Mouse (Mus musculus) urinary bladder, postnatal 14 days (tissue): ENCODE measurements around the gene Cryl1.
A peak's percentile ranks its signal among the peaks of the same experiment; 100 is the strongest.

ENCODE experiments used
- DNase-seq: peaks from one replicate; pipeline ENCODE4 v3.0.0; 2021; ENCODE audit warnings: low spot score

Cryl1 gene

GRCm38 (mm10) chr14:57316662-57317600 lies 81.4 kb downstream of the Cryl1 start:
- peak; percentile 54 for DNase-seq

DNA sequence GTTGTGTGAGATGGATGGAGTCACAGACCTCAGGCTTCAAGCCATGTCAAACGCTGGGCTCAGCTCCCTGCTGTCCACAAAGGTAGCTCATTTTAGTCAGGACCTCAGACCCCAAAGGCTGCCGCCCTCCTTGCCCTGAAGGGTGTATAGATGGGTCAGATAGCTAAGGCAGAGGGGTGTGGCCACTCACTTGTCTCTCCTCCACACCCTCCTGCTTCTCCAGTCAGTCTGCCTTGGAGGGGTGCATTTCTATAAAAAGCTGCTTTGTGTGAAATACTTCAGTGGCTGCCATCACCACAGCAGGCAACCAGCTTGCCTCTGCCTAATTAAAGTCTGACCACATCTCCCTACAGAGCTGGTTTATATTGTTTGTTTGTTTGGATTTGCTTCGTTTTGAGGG lies 82.4 kb downstream of the Cryl1 start:
- DNase-seq: no peak

GRCm38 (mm10) chr14:57315551-57315950 lies 82.8 kb downstream of the Cryl1 start:
- no peak for DNase-seq

DNA sequence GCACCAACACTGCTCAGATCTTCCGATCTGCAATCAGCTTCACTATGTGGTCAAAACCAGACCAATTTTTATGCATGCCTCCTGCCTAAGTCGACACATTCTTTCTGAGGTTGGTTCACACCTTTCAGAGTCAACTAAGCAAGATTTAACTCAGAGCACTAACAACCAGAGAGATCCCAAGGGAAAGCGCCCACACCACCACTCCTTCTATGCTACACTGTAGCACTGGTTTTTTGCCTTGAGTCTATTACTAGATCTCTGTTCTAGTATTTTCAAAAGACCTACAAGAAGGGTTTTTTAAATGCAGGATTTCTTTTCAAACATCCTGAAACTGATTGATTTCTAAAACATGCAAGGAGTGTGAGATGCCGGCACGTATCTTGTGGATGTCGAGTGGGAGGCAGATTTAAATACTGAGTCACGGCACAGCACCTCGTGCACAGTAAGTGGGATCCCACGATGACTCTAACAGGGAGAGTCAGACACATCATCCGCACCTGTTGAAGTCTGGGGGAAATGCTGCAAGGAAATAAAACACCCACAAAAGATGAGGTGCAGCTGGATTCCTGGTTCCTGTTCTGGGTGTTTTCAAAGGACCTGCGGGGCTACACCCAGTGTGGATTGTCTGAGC lies 96.6 kb downstream of the Cryl1 start:
- DNase-seq: no peak

- DNase-seq: no peak
Observed at GRCm38 (mm10) chr14:57300530-57300929, 97.8 kb downstream of the Cryl1 start.

DNA sequence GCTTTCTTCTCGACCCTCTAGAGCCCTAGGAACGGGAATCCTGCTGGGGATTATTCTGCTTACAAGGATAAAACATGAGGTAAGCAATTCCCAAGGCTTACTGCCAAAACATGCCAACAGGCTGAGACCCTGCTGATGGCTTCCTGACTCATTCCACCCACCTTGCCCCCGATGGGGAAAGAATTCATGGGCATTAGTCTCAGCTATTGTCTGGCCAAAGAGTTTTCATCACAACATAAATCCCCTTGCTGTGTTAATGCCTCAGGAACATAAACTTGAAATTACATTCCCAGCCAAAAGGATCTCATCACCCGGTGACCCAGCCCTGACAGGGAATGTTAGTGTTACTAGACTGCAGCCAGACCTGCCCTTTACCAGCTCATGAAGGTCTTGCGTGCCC lies 100.7 kb downstream of the Cryl1 start:
- DNase-seq: no peak

GRCm38 (mm10) chr14:57291399-57291942 lies 106.9 kb downstream of the Cryl1 start:
- no peak for DNase-seq

DNA sequence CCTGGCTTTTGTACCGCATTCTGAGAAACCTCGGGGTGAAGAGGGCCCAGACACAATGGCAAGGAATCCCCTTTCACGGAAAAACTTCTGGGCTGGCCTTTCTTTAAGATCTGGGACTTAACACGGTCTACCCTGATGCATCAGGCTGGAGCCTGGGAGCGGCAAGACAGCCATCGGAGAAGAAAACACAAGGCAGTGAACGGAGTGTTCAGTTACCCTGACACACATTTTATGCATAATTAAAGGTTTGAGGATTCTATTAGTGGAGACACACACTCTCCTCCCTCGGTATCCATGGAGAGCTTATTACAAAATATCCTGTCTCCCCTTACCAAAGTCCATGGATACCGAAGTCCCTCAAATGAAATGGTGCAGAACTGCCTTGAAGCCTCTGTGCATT lies 109.2 kb downstream of the Cryl1 start:
- DNase-seq: no peak

DNA sequence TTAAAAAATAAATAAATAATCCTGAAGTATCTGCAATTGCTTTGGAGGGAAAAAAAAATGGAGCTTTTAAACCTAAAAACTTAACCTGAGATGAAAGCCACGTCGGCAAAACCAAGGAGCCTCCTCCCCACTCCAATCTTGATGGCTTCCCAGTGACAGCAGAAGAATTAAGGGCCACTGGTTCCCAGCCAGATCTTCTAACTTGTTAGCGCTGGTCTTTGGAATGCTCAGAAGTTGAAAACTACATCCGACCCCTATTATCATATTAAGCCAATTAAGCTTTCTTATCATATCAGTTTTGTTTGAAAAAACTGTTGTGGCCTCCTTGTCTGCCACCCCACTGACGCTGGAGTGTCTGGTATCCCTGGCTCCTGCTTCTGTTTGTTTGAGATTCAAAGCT lies 114.5 kb downstream of the Cryl1 start:
- DNase-seq: no peak

DNA sequence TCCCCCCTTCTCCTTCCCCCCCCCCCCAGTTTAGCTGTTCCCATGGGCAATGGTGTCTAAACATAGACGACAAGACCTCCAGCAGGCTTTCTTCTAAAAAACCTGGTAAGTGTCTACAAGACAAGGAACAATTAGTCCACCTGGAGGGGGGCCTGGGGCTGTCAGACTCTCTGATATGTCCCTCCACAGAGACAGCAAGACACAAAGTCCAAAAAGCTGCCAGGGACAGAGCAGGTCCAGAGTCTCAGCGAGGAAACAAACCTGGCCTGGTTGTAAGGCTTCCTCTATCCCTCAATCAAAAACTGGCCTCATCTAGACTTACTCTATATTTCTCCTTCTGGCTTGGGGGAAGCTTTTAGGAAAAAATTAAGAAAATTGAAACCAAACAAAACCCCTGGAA lies 115.7 kb downstream of the Cryl1 start:
- DNase-seq: no peak

GRCm38 (mm10) chr14:57280835-57281234 lies 117.5 kb downstream of the Cryl1 start:
- DNase-seq: no peak

GRCm38 (mm10) chr14:57276481-57277012 lies 121.8 kb downstream of the Cryl1 start:
- no peak for DNase-seq

DNA sequence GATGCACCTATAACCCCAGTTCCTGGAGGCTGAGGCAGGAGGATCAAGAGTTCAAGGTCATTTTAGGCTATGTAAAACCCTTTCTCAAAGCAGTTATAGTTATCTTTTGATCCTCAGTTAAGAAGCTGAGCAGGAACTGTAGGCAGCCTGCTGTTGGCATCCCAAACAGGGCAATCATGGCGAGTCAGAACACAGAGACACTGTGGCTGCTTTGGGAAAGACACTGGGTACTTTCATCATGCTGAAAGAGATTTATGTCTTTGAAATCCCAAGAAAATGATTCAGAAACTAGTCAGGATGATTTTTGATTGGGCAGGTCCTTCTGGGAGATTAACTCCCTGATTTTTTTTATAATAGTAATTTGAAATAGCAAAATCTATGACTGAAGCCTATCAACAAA lies 126.0 kb downstream of the Cryl1 start:
- no peak for DNase-seq

GRCm38 (mm10) chr14:57271861-57272260 lies 126.5 kb downstream of the Cryl1 start:
- DNase-seq: no peak

DNA sequence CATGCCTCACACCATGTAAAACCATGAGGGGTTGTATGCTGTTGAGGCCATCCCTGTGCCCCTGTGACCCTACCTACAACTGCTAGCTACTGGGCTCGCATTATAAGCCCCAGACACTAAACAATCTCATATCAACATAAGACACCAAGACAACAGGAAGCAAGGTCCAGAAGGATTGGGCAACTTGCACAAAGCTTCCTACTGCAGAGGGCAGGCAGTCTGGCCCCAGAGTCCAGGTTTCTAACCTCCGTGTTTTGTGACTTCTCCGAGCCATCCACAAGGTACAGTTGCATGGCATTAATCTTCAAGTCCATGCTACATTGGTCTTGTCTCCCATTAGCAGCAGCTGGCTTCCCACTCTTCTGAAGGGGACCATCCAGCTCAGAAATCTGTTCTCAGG lies 129.4 kb downstream of the Cryl1 start:
- no peak for DNase-seq

- peak; percentile 17 for DNase-seq
Observed at GRCm38 (mm10) chr14:57268344-57268743, 130.0 kb downstream of the Cryl1 start.

DNA sequence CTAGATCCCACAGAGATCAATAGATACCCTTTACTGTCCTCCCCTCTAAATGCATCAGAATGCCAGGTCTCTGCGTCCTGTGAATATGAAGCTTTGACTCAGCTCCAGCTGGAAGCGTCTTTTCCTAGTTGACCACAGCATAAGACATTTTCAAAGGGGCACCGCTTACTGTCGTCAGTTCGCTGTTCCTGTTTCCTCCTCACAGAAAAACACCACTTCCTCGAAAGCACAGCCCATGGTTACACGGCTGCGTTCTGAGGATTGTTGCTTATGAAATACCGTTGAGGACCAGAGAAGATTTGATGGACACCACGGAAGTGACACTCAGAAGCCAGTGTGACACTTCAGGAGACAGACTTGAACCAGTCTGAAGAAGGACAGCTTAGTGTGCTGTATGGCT lies 134.4 kb downstream of the Cryl1 start:
- no peak for DNase-seq

GRCm38 (mm10) chr14:57259341-57259740 lies 139.0 kb downstream of the Cryl1 start:
- no peak for DNase-seq

DNA sequence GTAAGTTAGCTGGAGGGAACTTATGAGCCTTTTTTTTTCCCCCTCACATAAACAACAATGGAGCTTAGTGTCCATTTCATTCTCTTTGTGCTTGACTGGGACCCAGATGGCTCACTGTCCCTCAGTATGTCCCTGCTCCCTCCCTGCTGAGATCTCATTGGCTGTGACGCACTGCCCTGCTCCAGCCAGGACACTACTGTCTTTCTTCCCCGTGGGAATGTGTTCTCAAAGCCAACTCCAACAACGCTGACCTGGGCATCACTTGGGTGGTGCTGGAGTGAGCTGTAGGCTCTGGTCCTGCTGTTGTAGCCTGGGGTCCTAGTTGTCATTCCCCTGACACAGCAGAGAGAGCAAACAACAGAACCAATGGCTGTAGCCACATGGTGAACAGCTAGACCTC lies 149.7 kb downstream of the Cryl1 start:
- DNase-seq: no peak

DNA sequence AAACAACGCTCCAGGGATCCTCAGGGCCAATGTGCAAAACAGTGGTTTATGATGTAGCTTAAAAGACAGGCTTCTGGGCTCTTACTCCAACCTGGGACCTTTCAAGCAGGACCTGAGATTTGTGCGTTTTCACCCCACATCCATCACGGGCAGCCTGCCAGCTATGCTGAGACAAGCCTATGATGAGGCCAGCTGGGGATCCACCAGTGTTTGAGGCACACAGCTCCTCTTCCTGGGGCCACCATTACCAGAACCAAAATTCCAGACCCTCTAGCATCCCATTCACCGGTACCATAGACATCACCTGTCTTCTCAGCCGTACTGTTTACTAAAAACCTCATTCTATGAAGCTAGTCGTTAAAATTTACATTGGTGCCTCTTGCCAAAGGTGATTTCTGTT lies 151.8 kb downstream of the Cryl1 start:
- DNase-seq: no peak

DNA sequence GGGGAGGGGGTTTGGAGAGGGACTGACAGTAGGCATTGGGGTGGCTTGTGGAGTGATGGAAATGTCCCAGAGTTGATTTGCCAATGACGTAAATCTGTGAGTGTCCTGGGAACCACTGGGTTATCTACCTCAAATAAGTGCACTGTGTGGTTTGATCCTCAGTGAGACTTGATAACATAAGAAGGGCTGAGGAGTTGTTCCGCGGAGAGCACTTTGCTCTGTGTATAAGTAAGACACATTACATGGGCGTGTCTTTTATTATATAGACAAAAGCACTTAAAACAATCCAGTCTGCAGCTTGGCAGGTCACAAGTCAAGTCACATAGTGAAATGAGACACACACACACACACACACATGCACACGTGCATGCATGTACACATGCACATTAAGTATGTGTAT lies 155.4 kb downstream of the Cryl1 start:
- DNase-seq: no peak

DNA sequence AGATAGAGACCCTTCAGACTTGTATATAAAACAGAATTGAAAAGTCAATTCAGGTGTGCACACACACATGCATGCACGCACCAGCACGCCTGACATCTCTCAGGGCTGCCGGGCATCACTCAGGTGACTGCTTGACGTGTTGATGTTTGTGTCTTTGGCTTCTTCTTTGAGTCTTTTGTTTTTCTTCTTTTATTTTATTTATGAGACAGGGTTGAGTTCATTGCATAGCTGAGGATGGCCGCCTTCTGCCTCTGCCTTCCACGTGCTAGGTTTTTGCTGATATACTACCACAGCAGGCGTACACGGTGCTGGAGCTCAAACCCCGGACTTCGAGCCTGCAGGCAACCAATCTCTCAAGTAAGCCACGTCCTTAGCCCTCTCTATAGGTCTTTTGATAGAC lies 163.1 kb downstream of the Cryl1 start:
- DNase-seq: no peak

GRCm38 (mm10) chr14:57234711-57235110 lies 163.6 kb downstream of the Cryl1 start:
- DNase-seq: no peak
